Mouse (Mus musculus): ENCODE results near the gene AC124108.1. TPM values are rescaled to one million over a fixed set of nuclear protein-coding genes. Genes with fewer than 3 reads are reported as not detected.
A peak's percentile ranks its signal among the peaks of the same experiment; 100 is the strongest.

The AC124108.1 gene
- total RNA-seq, 4 experiments from 2014 or later: 4.6 to 5.7 (median 4.7) TPM

DNA sequence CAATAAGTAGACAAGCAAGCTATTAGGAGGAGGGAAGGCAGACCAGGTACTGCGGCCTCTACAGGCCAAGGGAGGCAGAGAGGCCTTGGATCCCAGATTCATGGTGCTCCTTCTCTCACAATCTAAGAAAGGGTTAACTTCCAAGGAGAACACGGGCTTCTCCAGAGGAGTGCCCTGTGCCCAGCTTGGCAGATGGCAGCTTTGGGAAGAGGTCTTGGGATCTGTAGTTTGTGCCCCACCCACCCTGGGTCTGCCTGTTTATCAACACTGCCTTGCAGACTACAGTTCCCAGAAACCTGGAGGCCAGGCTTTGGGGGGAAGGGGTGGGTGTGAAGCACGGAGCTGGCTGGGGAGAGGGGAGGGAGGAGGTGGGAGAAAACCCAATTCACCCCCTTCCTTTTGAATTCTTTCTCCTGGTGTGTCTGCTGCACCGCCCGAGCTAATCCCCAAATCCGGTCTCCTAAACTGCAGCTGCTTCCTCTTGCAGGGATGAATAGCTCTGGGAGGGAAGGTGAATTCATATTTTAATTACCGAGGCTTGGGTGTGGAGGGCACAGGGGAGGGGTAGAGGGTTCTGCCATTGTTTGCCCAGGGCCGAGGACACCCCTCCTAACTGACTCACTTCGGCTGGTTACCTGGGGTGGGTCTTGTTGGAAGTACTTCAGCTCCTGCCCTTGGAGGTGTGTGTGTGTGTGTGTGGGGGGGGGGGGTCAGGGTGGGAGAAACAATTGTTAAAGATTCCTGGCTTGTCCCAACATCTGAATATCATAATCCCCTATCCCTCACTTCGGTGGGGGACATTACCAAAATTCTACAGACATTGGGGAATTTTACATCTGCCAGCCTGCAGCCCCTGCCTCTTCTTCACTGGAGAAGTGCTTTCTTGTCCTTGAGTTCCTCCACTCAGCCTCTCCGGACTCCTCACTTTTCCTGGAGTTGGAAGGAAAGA lies 9.6 kb downstream of the AC124108.1 start:
- peak in 1 of 2 experiments; percentile 94 for DNase-seq (ENCODE audit: low spot score in 2 of 2)

DNA sequence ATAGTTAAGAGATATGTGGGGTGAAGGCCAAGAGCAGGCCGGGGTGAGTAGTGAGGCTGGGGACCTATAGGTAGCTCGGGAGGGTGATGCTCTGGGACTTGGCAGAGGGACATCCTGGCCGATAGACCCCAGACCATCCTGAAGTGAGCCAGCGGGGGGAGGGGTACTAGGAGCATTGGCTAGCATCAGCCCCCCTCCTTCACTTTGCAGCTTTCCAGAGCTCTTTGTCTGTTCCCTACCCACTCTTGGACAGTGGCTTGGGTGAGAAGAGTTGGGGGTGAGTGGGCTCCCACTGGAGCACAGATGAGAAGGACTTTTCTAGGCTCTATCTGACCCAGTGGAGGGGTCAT lies 10.2 kb downstream of the AC124108.1 start:
- DNase-seq (ENCODE audit: low spot score in 2 of 2): no peak

DNA sequence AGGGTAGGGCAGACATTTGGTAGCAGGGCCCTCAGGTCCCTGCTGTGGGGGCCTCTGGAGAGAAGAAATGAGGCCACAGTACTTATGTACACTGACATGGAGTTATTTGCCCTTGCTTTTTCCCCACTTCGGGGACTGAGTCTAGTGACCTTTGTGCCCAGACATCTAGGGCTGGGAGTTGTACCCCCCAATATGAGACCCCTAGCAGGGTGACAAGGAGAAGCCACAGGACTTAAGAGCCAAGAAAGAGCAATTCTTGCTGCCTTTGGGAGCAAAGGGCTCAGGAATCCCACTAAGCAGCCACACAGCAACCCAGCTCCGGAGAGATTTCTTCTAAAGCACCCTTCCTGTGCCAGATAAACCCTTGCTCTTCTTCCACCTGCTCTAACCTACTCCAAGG lies 10.7 kb downstream of the AC124108.1 start:
- no peak for DNase-seq (ENCODE audit: low spot score in 2 of 2)

DNA sequence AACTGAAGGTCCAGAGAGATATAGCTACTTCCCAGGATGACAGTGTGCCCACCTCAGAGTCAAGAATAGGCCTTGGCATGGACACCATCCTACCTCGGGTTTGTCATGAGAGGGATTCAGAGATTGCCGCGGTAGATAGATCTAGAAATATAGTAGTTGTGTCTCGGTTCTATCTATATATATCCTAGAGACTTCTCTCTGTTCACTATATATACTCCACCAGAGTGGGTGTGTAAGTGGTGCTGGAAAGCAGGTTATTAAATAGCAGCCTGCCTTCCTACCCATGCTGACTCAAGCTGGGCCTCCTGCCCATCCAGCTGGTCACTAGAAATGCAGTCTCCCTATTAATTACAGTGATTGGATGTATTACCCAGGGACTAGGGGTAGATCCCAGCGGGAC lies 11.5 kb downstream of the AC124108.1 start:
- peak in 1 of 2 experiments; percentile 82 for DNase-seq (ENCODE audit: low spot score in 2 of 2)

DNA sequence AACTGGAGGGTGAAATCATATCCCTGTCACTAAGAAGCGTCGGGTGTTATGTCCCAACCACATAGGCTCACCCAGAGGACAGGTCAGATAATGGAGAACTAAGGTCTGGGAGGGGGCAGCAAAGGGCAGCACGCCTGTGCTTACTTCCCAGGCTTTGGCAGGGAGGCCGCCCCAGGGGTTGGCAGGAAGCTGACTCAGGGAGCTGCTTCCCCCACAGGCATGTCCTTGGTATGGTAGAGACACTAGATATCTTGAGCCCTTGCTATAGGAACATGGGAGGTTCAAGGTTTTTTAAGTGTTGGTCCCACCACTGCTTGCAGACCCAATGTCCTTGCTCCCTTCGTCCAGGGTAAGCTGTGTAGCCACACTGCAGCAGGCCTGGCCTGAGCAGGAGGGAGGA lies 14.7 kb downstream of the AC124108.1 start:
- DNase-seq (ENCODE audit: low spot score in 2 of 2): no peak

DNA sequence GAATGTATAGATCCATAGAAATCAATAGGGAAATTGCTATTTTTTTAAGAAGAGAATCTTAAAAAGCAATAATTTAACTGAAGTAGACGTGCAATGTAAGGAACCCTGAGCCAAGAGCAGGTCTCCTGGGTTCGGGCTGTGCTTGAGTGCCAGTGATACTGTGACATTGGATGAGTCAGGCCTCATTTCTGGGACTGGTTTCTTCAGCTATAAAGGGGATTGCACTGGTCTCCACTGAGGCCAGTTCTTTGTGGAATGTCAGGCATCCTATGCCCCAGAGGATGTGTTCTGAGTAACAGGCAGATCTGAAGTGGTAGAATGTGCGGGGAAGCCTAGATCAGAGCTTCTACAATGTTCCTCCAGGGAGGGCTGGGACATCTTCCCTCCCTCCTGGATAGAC lies 15.6 kb downstream of the AC124108.1 start:
- no peak for DNase-seq (ENCODE audit: low spot score in 2 of 2)

DNA sequence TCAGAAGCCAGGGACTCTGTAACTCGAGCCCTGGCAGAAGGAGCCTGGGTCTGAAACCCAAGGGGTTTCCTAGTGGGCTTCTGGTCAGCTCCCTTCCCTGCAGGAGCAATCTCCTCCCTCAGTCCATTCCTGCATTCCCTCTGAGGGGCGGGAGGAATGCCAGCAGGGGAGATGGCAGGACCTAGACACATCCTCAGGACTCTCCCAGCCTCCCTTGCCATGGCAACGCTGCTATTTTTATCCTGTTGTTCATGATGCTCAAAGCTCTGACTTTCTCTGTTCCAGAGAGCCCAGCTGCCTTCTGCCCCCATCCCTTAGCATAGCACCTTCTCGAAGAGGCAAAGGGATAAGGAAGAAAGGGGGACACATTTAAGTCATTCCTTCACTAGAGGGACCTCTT lies 16.9 kb downstream of the AC124108.1 start:
- DNase-seq (ENCODE audit: low spot score in 2 of 2): peak in 1 of 2 experiments; percentile 78

DNA sequence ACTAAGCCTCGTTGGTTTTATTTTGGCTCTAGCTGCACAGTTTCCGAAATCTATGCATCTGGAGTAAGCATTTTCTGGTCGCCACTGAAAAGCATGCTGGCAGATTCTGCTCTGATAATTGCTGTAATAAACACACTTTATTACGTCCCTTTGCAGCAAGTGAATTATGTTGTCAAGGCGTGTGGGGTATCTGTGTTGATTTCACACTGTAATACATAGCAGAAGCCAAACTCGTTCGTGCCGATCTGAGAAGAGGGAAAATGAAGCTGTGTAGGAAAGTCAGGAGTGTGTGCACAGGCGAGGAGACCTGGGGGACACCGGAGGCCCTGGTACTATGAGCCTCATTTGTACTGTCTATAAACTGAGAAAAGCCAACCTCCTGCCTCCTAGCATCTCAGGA lies 18.1 kb downstream of the AC124108.1 start:
- no peak for DNase-seq (ENCODE audit: low spot score in 2 of 2)

DNA sequence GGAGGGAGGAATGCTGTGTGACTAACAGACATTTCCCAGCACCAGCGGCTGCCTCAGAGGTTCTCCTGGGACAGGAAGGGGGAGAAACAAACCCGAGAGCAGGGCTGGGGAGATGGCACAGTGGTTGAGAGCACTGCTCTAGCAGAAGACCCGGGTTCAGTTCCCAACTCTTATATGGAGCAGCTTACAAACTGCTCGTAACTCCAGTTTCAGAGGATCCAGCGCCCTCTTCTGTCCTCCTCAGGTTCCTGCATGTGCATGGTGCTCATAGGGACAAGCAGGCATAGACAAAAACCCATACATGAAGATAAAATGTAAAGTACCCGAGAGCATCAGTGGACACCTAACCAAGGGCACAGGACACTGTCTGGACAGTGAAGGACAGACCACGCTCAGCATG lies 19.7 kb downstream of the AC124108.1 start:
- DNase-seq (ENCODE audit: low spot score in 2 of 2): no peak

DNA sequence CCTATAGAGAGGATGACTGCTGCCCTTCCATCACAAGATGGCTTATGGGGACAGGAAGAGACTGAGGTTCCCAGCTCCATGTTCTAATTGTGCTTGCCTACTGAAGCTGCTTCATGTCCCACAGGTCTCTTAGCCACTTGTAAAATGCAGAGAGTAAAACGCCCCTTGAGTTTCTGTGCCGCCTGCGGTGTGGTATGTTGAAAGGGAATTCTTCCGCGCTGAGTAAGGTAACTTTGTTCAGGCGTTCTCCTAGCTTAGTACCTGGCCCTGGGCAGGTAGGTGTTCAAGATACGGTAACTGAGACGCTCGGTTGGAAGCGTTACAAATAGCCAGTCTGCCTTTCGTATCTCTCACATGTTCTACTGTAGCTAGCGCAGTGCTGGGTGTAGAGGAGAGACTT lies 20.4 kb downstream of the AC124108.1 start:
- DNase-seq (ENCODE audit: low spot score in 2 of 2): no peak

DNA sequence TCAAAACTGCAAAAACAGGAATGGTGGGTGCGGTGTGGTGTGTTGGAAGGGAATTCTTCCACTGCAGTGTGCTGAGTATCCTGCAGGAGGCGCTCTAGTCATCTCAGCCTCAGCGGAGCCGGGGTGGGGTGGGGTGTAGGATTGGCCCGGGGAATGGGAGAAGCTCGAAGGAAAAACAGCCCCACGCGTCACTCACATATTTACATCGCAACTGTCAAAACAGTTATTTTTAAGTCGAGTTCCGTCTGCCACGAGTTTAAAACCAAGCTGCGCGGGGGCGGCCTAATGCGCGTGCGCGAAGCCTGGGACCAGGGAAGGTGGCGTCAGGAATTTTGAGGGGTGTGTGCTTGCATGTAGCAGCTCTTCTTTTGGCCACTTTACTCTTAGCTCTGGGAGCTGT lies 21.0 kb downstream of the AC124108.1 start:
- DNase-seq (ENCODE audit: low spot score in 2 of 2): peak; percentile 75 to 90

DNA sequence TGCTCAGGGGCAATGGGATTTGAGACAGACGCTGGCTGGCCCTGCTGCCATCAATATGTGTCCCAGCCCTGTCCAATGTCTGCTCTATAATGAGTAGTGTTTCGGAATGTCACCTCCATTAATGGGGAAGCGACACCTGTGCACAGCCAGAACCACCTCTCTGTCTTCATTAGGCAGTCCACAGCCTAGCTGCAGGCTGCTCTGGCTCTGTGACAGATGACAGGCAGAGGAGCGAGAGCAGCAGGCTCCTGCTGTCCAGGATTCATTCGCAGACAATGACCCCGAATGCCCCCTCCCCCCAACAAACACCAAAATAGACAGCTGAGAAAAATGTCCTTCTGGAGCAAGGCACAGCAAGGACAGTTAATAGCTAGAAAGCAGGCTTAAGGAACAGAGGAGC lies 21.8 kb downstream of the AC124108.1 start:
- DNase-seq (ENCODE audit: low spot score in 2 of 2): no peak

DNA sequence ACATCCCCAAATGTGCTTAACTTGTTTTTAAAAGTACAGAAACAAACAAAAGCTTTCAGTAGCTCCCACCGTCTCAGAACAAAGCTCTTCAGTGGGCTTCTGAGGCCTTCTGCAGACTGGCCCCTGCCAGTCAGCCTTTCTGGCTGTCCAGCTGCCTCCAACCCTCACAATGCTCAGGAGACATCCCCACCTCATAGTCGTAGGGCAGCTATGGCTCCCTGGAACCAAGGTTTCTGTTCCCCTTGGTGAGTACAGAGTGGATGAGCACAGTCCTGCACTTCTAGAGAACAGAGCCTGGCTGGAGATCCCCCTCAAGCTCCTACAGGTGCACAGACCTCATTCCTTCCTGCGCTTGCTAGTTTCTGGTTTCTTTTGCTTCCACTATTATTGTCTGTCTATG lies 25.0 kb downstream of the AC124108.1 start:
- DNase-seq (ENCODE audit: low spot score in 2 of 2): no peak

DNA sequence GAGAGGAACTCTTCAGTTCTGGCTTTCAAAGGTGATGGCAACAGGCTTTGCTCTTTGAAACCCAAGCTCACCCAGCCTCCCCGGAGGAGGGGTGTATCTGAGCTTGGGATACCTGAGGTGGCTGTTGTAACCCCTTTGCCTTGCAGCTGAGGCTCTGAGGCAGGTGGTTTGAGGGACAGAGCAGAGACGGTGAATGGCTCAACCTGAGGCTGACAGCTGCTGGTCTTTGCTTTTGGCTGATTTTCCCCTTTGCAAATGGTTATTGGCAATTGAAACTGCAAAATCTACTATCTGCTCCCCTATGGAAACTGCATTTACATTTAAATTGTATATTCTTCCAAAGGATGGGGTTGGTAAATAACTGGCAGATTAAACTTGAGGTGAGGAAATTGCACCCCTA lies 30.4 kb downstream of the AC124108.1 start:
- no peak for DNase-seq (ENCODE audit: low spot score in 2 of 2)

DNA sequence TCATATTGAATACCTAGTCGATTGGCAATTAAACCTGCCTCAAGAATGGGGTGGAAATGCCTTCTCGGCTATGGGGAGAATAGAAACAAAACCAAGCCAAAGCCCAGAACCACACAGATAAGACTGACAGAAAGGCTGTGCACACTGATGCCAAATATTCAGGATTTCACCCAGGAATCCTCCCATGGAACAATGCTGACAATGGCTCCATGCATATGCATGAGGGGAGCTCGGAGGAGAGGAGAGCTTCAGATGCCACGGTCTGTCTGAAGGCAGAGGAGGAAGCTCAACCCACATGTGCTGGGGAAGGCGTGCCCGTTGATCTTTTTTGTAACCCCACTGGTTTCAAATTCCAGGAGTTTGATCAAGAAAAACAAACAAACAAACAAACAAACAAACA lies 30.9 kb downstream of the AC124108.1 start:
- DNase-seq (ENCODE audit: low spot score in 2 of 2): no peak

DNA sequence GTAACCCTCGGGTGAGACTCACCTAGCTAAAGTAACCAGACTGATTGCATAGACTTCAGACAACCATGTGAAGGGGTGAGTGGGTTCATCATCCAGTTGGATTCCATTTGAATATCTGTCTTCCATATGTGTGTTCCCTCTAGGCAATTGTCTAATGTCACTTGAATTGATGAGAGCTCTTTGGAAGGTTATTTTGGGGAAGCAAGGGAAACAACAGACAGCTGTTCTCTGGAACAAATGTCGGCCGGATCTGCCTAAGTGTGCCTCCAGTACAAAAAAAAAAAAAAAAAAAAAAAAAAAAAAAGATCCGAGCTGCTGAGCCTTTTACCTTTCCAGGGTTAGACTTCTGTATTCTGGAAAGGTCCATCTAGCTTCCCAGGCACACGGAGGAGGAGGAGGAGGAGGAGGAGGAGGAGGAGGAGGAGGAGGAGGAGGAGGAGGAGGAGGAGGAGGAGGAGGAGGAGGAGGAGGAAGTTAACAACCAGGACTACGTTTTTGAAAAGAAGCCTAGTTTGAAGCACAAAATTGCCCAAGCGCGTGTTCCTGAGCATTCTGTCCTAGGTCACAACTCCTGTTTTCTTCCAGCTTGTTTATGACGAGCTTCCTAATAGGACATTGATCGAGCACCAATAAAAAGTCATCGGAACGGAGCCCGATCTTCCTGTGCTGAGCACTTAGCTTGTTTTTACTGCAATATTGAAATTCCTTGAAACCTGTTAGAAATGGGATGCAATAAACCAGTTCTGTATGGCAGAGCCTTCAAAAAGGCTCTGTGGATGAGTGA lies 35.2 kb downstream of the AC124108.1 start:
- DNase-seq (ENCODE audit: low spot score in 2 of 2): no peak

DNA sequence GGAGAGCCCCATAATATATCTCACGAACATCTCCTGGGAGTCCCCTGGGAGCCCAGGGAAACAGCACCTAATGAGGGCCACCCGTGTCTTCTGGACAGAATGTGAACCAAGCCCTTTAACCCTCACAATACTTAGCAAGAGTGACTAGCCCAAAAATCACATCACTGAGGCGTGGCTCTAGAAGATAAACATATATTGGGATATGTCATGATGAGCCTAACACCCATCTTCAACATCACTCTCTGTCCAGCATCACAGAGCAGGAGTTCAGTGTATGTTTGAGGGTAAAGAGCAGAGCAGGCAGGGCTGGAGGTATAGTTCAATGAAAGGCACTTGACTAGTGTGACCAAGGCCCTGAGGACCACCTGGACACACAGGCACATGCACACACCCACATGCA lies 38.4 kb downstream of the AC124108.1 start, which contains the start of gene Gm10188:
Gene Gm10188 (minus strand): TSS at position 101 of the 400 bp plus-strand sequence.
- DNase-seq (ENCODE audit: low spot score in 2 of 2): no peak

DNA sequence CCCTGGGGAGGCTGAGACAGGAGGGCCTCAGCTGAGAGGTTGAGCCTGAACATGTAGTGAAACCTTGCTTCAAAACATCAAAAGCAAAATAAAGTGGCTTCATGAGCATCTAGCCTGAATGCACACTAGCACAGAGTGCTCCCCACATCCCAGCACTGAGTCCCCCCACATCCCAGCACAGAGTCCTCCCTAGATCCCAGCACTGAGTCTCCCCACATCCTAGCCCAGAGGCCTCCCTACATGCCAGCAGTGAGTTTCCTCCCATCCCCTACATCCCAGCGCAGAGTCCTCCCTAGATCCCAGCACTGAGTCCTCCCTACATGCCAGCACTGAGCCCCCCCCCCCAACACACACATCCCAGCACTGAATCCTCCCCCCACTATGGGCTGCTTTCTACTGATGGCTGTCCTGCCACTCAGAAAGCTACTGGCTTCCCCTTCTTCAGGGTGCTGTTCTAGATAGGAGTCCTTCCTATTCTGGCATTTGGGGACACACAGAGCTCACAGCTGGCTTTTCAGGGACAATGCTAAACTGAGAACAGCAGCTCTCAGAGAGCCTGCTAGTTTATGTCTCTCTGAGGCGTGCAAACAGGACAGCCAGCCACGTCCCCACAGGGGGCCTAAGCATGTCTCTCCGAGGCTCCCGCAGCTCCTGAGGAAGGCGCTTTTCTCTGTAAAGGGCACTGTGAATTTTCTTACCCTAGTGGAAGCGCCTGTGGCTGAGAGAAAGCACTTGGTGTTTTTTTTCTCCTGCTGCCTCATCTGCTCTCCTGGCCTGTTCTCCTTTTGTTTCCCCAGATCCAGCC lies 40.4 kb downstream of the AC124108.1 start:
- no peak for DNase-seq (ENCODE audit: low spot score in 2 of 2)

DNA sequence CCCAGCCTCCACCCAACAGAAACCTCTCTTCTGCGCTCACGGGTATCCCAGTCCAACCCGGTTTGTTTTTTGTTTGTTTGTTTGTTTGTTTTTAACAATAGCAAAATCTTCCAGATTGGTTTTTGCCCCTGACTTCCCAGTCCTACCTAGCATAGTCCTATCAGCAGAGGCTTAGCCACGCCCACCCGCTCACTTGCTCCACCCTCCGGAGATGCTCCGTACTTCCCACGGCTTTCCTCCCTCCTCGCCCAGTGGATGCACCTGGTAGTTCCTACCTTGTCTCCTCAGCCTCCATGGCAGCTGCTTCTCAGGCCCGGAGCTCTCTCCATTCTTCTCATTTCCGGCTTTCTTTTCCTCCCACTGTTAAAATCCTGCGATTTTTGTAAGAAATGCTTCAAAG lies 42.3 kb downstream of the AC124108.1 start:
- no peak for DNase-seq (ENCODE audit: low spot score in 2 of 2)

DNA sequence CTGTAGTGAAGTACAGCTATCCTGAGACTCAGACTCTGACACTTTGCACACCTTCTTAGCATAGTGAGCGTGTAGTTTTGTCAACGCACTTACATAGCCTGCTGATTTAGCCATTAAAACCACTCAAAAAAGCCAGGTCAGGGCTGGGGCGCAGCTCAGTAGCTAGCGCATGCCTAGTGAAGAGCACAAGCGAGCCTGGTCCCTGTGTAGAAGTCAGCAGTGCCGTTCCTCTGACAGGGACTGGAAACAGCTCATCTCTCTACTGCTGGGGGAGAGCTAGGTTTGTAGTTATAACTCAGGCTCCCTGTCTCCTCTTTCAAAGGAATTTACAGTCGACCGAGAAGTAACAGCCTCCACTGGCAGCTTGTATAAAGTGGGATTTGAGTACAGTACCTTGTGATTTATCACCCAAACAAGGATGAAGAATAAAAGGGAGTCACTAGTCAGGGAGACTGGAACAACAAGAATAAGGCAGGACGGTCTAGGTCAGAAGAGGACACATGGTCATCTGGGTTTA lies 43.6 kb downstream of the AC124108.1 start:
- DNase-seq (ENCODE audit: low spot score in 2 of 2): no peak

DNA sequence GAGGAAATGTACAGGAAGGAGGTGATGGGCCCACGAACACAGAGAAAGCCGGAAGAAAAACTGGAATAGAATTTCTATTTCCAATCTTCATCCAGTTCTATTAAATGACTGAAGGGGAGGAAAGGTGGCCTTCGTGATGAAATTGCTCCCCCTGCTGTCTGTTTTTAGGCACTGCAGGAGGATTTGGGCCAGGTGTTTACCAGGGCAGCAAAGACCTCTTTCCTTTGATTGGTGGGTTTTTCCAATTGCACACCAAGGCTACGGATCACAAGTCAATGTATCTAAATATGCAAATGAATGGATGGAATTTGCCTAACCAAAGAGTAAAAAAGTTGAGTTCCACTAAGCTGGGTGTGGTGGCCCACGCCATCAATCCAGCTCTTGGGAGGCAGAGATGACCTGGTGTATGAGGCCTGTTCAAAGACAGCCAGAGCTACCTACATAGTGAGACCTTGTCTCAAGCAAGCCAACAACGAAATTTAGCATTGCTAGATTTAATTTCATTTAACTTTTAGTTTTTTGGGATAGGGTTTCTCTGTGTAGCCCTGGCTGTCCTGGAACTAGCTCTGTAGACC lies 46.4 kb downstream of the AC124108.1 start:
- DNase-seq (ENCODE audit: low spot score in 2 of 2): peak in 1 of 2 experiments; percentile 62
